Mouse (Mus musculus) bone marrow, adult 2 months (tissue): Measurements from ENCODE around the gene Atg13.
A peak's percentile ranks its signal among the peaks of the same experiment; 100 is the strongest.

Experiments
- CTCF ChIP-seq: fragments of 200-500 bp; IDR thresholded peaks from 2 replicates; pipeline ENCODE4 v1.5.1; 2011; ENCODE audit warnings: low read length, control low read depth; ENCODE audit not compliant: control insufficient read depth, insufficient read depth
- POLR2A ChIP-seq: fragments of 200-500 bp; IDR thresholded peaks from 2 replicates; pipeline ENCODE4 v1.6.1; 2011; ENCODE audit warnings: low read depth, mild to moderate bottlenecking, control low read depth, low read length, borderline replicate concordance; ENCODE audit not compliant: control insufficient read depth

GRCm38 (mm10) chr2:91629682-91630081, 80.7 kb downstream of the Atg13 start:
- TF ChIP-seq CTCF (0 out of 2 replicates have a peak, but pooled peaks have one; percentile 1), POLR2A (no peak)
